Mouse (Mus musculus) megakaryocyte, embryonic 14.5 days (primary cell): ENCODE measurements around the gene Adgb.

Experiments used
- FLI1 ChIP-seq: IDR thresholded peaks from 2 replicates; pipeline ENCODE4 v1.6.1; 2012; ENCODE audit warnings: low read length, inconsistent platforms, mixed read lengths
- GATA1 ChIP-seq: IDR thresholded peaks from 3 replicates; pipeline ENCODE4 v1.6.1; 2012; ENCODE audit warnings: mixed read lengths, low read length, inconsistent platforms, borderline replicate concordance

DNA sequence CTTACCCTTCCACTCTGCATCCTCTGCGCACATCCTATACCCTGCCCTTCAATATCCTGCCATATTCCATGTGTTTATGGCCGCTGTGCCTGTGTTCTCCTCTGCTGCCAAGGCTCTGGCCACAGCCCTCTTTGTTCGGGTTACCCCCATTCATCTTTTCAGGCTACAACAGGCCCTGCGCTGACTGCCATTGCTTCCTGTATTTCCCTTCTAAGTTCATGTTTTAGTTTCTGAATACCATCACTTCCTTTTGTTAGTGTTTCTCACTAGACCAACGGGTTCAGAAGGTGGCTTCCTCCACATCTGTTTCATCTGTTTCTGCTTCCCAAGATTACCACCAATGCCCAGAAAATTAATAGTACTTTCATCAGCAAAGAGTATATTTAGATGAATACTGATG lies 42.5 kb downstream of the Adgb start:
- no peak for TF ChIP-seq GATA1
- no peak for TF ChIP-seq FLI1
